Mouse (Mus musculus): ENCODE data around the gene Mri1.

- TF ChIP-seq GATA1 (IDR thresholded peaks at IDR 0.05; ENCODE audit: low read length) (no peak), TAL1 (IDR thresholded peaks at IDR 0.05; ENCODE audit: low read length) (no peak)
Measured at GRCm38 (mm10) chr8:84210167-84210791, 46.8 kb downstream of the Mri1 start.

All from erythroblast, embryonic 14.5 days (primary cell).